Mouse (Mus musculus) CH12.LX (cell line): ENCODE data around the gene Pax5. TPM values are rescaled to one million over a fixed set of nuclear protein-coding genes. Genes with fewer than 3 reads are reported as not detected.

Experiments
- DNase-seq: peaks from one replicate; pipeline ENCODE4 v3.0.0-alpha.2; 2013; ENCODE audit errors: extremely low read depth
- H3K27ac ChIP-seq: 2 replicates; pipeline ENCODE4 v1.5.1; 2012; ENCODE audit warnings: low read depth, mild to moderate bottlenecking, control low read depth, moderate library complexity; ENCODE audit not compliant: insufficient read depth
- H3K27me3 ChIP-seq: replicated peaks from 2 replicates; pipeline ENCODE3; 2012; ENCODE audit warnings: inconsistent platforms
- H3K36me3 ChIP-seq, 2 experiments: replicated peaks in 1 of 2; 2 replicates each; pipeline versions ENCODE3 to v1.6.1; 2012; ENCODE audit warnings: inconsistent platforms in 1 of 2, low read length in 1 of 2, mild to moderate bottlenecking in 1 of 2, mixed read lengths in 1 of 2, moderate library complexity in 1 of 2; ENCODE audit not compliant: control insufficient read depth in 1 of 2, insufficient read depth in 1 of 2
- H3K4me1 ChIP-seq, 2 experiments: 2 replicates each; pipeline ENCODE4 v1.6.1; 2012; ENCODE audit warnings: inconsistent platforms in 1 of 2, moderate library complexity in 1 of 2; ENCODE audit not compliant: insufficient read depth in 2 of 2, control insufficient read depth in 1 of 2
- H3K4me2 ChIP-seq: 2 replicates; pipeline ENCODE4 v1.6.1; 2012; ENCODE audit warnings: low read depth, mild to moderate bottlenecking, control low read depth; ENCODE audit not compliant: poor library complexity, insufficient read depth, severe bottlenecking
- H3K4me3 ChIP-seq, 3 experiments: fragments of 150-350 bp in 1 of 3; sonication (generic) in 1 of 3; replicated peaks in 1 of 3; 2 replicates each; pipeline versions ENCODE3 to v1.5.1; 2011 to 2012; ENCODE audit warnings: low read depth in 2 of 3, low read length in 2 of 3, mild to moderate bottlenecking in 2 of 3, moderate library complexity in 2 of 3, control low read depth in 1 of 3, improper control_type of control experiment in 1 of 3, inconsistent platforms in 1 of 3, mixed read lengths in 1 of 3; ENCODE audit not compliant: poor library complexity in 1 of 3
- H3K79me2 ChIP-seq: replicated peaks from 2 replicates; pipeline ENCODE4 v1.6.1; 2012; ENCODE audit warnings: mild to moderate bottlenecking, moderate library complexity; ENCODE audit not compliant: control insufficient read depth, poor library complexity, insufficient read depth, severe bottlenecking; ENCODE audit errors: extremely low read depth
- H3K9ac ChIP-seq: 2 replicates; pipeline ENCODE4 v1.6.1; 2012; ENCODE audit warnings: low read depth, mild to moderate bottlenecking, control low read depth, moderate library complexity; ENCODE audit not compliant: insufficient read depth
- H3K9me3 ChIP-seq: replicated peaks from 2 replicates; pipeline ENCODE3; 2012; ENCODE audit warnings: low read length, inconsistent platforms, mixed read lengths
- BHLHE40 ChIP-seq: IDR thresholded peaks from 2 replicates; pipeline ENCODE4 v1.6.1; 2011; ENCODE audit warnings: mild to moderate bottlenecking, low read depth, low read length, improper control_type of control experiment
- CHD1 ChIP-seq: IDR thresholded peaks from 2 replicates; pipeline ENCODE4 v1.6.1; 2012; ENCODE audit warnings: low read depth, low read length, improper control_type of control experiment, inconsistent platforms
- CHD2 ChIP-seq: IDR thresholded peaks from 2 replicates; pipeline ENCODE4 v1.6.1; 2011; ENCODE audit warnings: low read length, improper control_type of control experiment
- CTCF ChIP-seq, 2 experiments: IDR thresholded peaks in 1 of 2; conservative IDR thresholded peaks in 1 of 2; 2 replicates each; pipeline ENCODE4 v1.5.1; 2011 to 2012; ENCODE audit warnings: low read depth in 2 of 2, low read length in 2 of 2, improper control_type of control experiment in 1 of 2, inconsistent platforms in 1 of 2, mild to moderate bottlenecking in 1 of 2, moderate library complexity in 1 of 2
- ELF1 ChIP-seq: IDR thresholded peaks from 2 replicates; pipeline ENCODE4 v1.6.1; 2014; ENCODE audit warnings: low read depth, mild to moderate bottlenecking, inconsistent platforms, low read length, improper control_type of control experiment
- EP300 ChIP-seq: IDR thresholded peaks from 2 replicates; pipeline ENCODE4 v1.6.1; 2011; ENCODE audit warnings: low read length, improper control_type of control experiment
- ETS1 ChIP-seq: conservative IDR thresholded peaks from 2 replicates; pipeline ENCODE4 v1.6.1; 2012; ENCODE audit warnings: low read depth, mild to moderate bottlenecking, inconsistent platforms, low read length, improper control_type of control experiment, moderate library complexity
- GABPA ChIP-seq: IDR thresholded peaks from 2 replicates; pipeline ENCODE4 v1.6.1; 2012; ENCODE audit warnings: low read depth, low read length, improper control_type of control experiment, inconsistent platforms; ENCODE audit not compliant: insufficient replicate concordance
- HCFC1 ChIP-seq: IDR thresholded peaks from 2 replicates; pipeline ENCODE4 v1.6.1; 2012; ENCODE audit warnings: low read depth, mild to moderate bottlenecking, inconsistent platforms, low read length, improper control_type of control experiment
- IRF4 ChIP-seq: IDR thresholded peaks from 2 replicates; pipeline ENCODE4 v1.6.1; 2014; ENCODE audit warnings: low read depth, mild to moderate bottlenecking, inconsistent platforms, low read length, improper control_type of control experiment
- JUN ChIP-seq: IDR thresholded peaks from 2 replicates; pipeline ENCODE4 v1.6.1; 2011; ENCODE audit warnings: low read depth, mild to moderate bottlenecking, low read length, improper control_type of control experiment, moderate library complexity; ENCODE audit not compliant: insufficient read depth
- JUND ChIP-seq: conservative IDR thresholded peaks from 2 replicates; pipeline ENCODE4 v1.6.1; 2011; ENCODE audit warnings: low read depth, low read length, improper control_type of control experiment
- KAT2A ChIP-seq: IDR thresholded peaks from 2 replicates; pipeline ENCODE4 v1.6.1; 2012; ENCODE audit warnings: low read length, improper control_type of control experiment, inconsistent platforms; ENCODE audit not compliant: insufficient replicate concordance
- MAFK ChIP-seq: IDR thresholded peaks from 2 replicates; pipeline ENCODE4 v1.6.1; 2011; ENCODE audit warnings: low read length, improper control_type of control experiment; ENCODE audit not compliant: insufficient replicate concordance
- MAX ChIP-seq: IDR thresholded peaks from 2 replicates; pipeline ENCODE4 v1.6.1; 2011; ENCODE audit warnings: low read length, improper control_type of control experiment
- MAZ ChIP-seq: IDR thresholded peaks from 2 replicates; pipeline ENCODE4 v1.6.1; 2012; ENCODE audit warnings: low read depth, mild to moderate bottlenecking, inconsistent platforms, low read length, improper control_type of control experiment, moderate library complexity
- MEF2A ChIP-seq: IDR thresholded peaks from 2 replicates; pipeline ENCODE4 v1.6.1; 2014; ENCODE audit warnings: low read depth, mild to moderate bottlenecking, inconsistent platforms, low read length, improper control_type of control experiment, borderline replicate concordance
- MXI1 ChIP-seq: IDR thresholded peaks from 2 replicates; pipeline ENCODE4 v1.6.1; 2011; ENCODE audit warnings: mild to moderate bottlenecking, low read depth, low read length, improper control_type of control experiment
- MYC ChIP-seq: IDR thresholded peaks from 2 replicates; pipeline ENCODE4 v1.6.1; 2011; ENCODE audit warnings: low read depth, mild to moderate bottlenecking, improper control_type of control experiment, low read length
- NELFE ChIP-seq: IDR thresholded peaks from 2 replicates; pipeline ENCODE4 v1.6.1; 2011; ENCODE audit warnings: low read depth, low read length, improper control_type of control experiment
- NRF1 ChIP-seq: IDR thresholded peaks from 2 replicates; pipeline ENCODE4 v1.6.1; 2014; ENCODE audit warnings: low read depth, mild to moderate bottlenecking, inconsistent platforms, low read length, improper control_type of control experiment, moderate library complexity
- PAX5 ChIP-seq: IDR thresholded peaks from 2 replicates; pipeline ENCODE4 v1.6.1; 2012; ENCODE audit warnings: low read length, inconsistent platforms, mixed read lengths
- POLR2A ChIP-seq: IDR thresholded peaks from 2 replicates; pipeline ENCODE4 v1.6.1; 2011; ENCODE audit warnings: low read depth, mild to moderate bottlenecking, improper control_type of control experiment, low read length
- POLR2AphosphoS2 ChIP-seq: IDR thresholded peaks from 2 replicates; pipeline ENCODE4 v1.6.1; 2011; ENCODE audit warnings: low read depth, low read length, improper control_type of control experiment
- RAD21 ChIP-seq: IDR thresholded peaks from 2 replicates; pipeline ENCODE4 v1.6.1; 2011; ENCODE audit warnings: low read depth, mild to moderate bottlenecking, low read length, improper control_type of control experiment, moderate library complexity
- RCOR1 ChIP-seq: conservative IDR thresholded peaks from 2 replicates; pipeline ENCODE4 v1.6.1; 2012; ENCODE audit warnings: low read depth, mild to moderate bottlenecking, inconsistent platforms, low read length, improper control_type of control experiment
- SIN3A ChIP-seq: IDR thresholded peaks from 2 replicates; pipeline ENCODE4 v1.6.1; 2012; ENCODE audit warnings: low read length, improper control_type of control experiment, inconsistent platforms
- SMC3 ChIP-seq: IDR thresholded peaks from 2 replicates; pipeline ENCODE4 v1.6.1; 2011; ENCODE audit warnings: low read depth, low read length, improper control_type of control experiment
- TBP ChIP-seq: conservative IDR thresholded peaks from 2 replicates; pipeline ENCODE4 v1.6.1; 2011; ENCODE audit warnings: low read depth, low read length, improper control_type of control experiment
- TCF12 ChIP-seq: IDR thresholded peaks from 2 replicates; pipeline ENCODE4 v1.6.1; 2014; ENCODE audit warnings: low read depth, mild to moderate bottlenecking, inconsistent platforms, low read length, improper control_type of control experiment
- UBTF ChIP-seq: IDR thresholded peaks from 2 replicates; pipeline ENCODE4 v1.6.1; 2012; ENCODE audit warnings: low read depth, mild to moderate bottlenecking, inconsistent platforms, low read length, improper control_type of control experiment, moderate library complexity
- USF1 ChIP-seq: IDR thresholded peaks from 2 replicates; pipeline ENCODE4 v1.6.1; 2014; ENCODE audit warnings: low read depth, mild to moderate bottlenecking, inconsistent platforms, low read length, improper control_type of control experiment
- USF2 ChIP-seq: conservative IDR thresholded peaks from 2 replicates; pipeline ENCODE4 v1.6.1; 2011; ENCODE audit warnings: low read depth, low read length, improper control_type of control experiment
- ZC3H11A ChIP-seq: IDR thresholded peaks from 2 replicates; pipeline ENCODE4 v1.6.1; 2012; ENCODE audit warnings: low read depth, mild to moderate bottlenecking, inconsistent platforms, low read length, improper control_type of control experiment
- ZKSCAN1 ChIP-seq: IDR thresholded peaks from 2 replicates; pipeline ENCODE4 v1.6.1; 2012; ENCODE audit warnings: low read depth, inconsistent platforms, low read length, improper control_type of control experiment, borderline replicate concordance
- ZMIZ1 ChIP-seq: IDR thresholded peaks from 2 replicates; pipeline ENCODE4 v1.6.1; 2012; ENCODE audit warnings: low read depth, mild to moderate bottlenecking, inconsistent platforms, low read length, improper control_type of control experiment
- ZNF384 ChIP-seq: IDR thresholded peaks from 2 replicates; pipeline ENCODE4 v1.6.1; 2012; ENCODE audit warnings: low read depth, low read length, improper control_type of control experiment, inconsistent platforms
- dilution Hi-C: fragments of 300-500 bp; cut with MboI; formaldehyde crosslinking; loops from 2 replicates; pipeline ENCODE4 v1.14.3; 2020; ENCODE audit warnings: low sequenced_read_pairs; ENCODE audit not compliant: extremely low pct_unique_long_range_greater_than_20kb, extremely low pct_ligation_motif_present
- in situ Hi-C: fragments of 300-500 bp; cut with MboI; formaldehyde crosslinking; loops from 3 replicates; pipeline ENCODE4 v1.14.3; 2019; ENCODE audit warnings: low sequenced_read_pairs, low pct_ligation_motif_present, low pct_unique_long_range_greater_than_20kb, mixed read lengths
- polyA plus RNA-seq: library from polyadenylated mRNA; unstranded; fragments of >175 nt; gene quantifications from 2 replicates; pipeline ENCODE4 v1.2.1, GENCODE M21; 2012; ENCODE audit warnings: low read depth; ENCODE audit not compliant: insufficient read length
- total RNA-seq, 2 experiments: library from RNA; depleted of rRNA; stranded (reverse); fragments of 300-350 nt in 1 of 2; fragments of >200 nt in 1 of 2; gene quantifications; 2 replicates each; pipeline ENCODE4 v1.2.3; 2012 to 2014

The Pax5 gene
- total RNA-seq (2012; rRNA removed) (19.3 and 21.8 TPM in 2 replicates), total RNA-seq (2014; rRNA removed) (12.7 and 13.5 TPM in 2 replicates), polyA plus RNA-seq (47.4 and 57.4 TPM in 2 replicates)

DNA sequence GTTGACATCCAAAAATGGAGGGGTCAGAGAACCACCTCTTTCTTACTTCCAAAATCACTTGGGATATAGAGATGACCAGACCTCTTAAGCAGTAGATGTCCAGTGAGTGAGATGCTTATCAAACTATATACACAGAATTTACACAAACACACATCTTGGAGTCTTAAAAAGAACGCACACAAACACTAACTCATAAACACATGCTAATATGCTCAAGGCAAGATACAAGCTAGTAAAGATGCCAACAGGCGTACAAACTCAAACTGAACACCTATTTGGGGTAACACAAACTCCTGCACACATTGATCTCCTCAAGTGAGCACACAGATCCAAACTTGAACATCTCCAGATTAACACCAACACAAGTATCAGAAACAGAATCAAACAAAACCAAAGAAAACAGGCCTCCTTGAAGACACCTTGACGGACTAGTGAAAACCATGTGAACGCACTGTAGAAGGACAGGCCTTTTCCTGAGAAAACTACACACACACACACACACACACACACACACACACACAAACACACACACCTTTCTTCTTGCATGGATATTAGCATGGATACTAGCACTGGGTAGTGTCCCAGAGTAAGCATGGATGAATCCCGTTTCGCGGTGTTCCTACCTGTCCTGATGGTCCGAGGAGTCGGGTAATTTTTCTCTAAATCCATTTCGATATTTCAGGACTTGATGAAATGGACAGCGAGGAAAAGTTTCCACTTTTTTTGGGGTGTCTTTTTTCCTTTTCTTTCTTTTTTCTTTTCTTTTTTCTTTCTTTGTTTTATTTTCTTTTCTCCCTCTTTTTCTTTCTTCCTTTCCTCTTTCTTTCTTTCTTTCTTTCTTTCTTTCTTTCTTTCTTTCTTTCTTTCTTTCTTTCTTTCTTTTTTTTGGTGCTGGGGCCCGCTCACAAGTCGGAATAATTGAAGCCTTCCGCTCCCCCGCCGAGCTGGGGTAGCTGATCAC lies at the start of gene Pax5:
Pax5 (minus strand) TSS at position 748 of the 961 bp plus-strand sequence.
- dilution Hi-C loops (no loop called here), in situ Hi-C loops (no loop called here)
- Histone ChIP-seq H3K9ac (peak within 1 kb of the TSS; percentile 90), H3K79me2 (peaks cover 50% of the 10 kb centered on the region), H3K36me3 (peaks cover 0 to 8% of the 10 kb centered on the region in 2 experiments), H3K4me1 (peaks cover 5 to 7% of the 10 kb centered on the region in 2 experiments; a peak in 3 of 4 replicates), H3K27ac (peak within 1 kb of the TSS; percentile 90), H3K9me3 (peaks cover 25% of the 10 kb centered on the region), H3K4me2 (peak within 1 kb of the TSS; percentile 95), H3K4me3 (peak within 1 kb of the TSS; percentile 58 to 93 (median 66)), H3K27me3 (no peaks in the 10 kb centered on the region)
- DNase-seq = no peak
- TF ChIP-seq JUN = no peak
- TF ChIP-seq TCF12 = no peak
- no peak for TF ChIP-seq BHLHE40
- no peak for TF ChIP-seq ETS1
- no peak for TF ChIP-seq ELF1
- TF ChIP-seq KAT2A = no peak
- no peak for TF ChIP-seq POLR2A
- TF ChIP-seq USF2 = no peak
- 0 out of 2 replicates have a peak, but pooled peaks have one; percentile 4 for TF ChIP-seq TBP
- TF ChIP-seq IRF4 = no peak; the same call in 1 of the 2 replicates
- no peak for TF ChIP-seq PAX5
- no peak for TF ChIP-seq CHD2
- TF ChIP-seq GABPA = no peak
- TF ChIP-seq RAD21 = no peak
- no peak for TF ChIP-seq ZMIZ1
- no peak for TF ChIP-seq UBTF
- TF ChIP-seq MAFK = no peak
- TF ChIP-seq RCOR1 = no peak
- no peak for TF ChIP-seq MAZ
- TF ChIP-seq POLR2AphosphoS2 = 0 out of 2 replicates have a peak, but pooled peaks have one; percentile 19
- TF ChIP-seq CTCF (conservative IDR thresholded peaks at IDR 0.05 in 1 of 2, IDR thresholded peaks at IDR 0.05 in 1 of 2; ENCODE audit: low read depth in 2 of 2, low read length in 2 of 2) = no peak
- TF ChIP-seq SMC3 = no peak
- TF ChIP-seq HCFC1 = 0 out of 2 replicates have a peak, but pooled peaks have one; percentile 24
- no peak for TF ChIP-seq JUND
- TF ChIP-seq ZNF384 = peak; percentile 66
- TF ChIP-seq USF1 = no peak
- no peak for TF ChIP-seq NELFE
- no peak for TF ChIP-seq ZC3H11A
- TF ChIP-seq SIN3A = peak; percentile 72
- no peak for TF ChIP-seq NRF1
- peak; percentile 55; the same call in 1 of the 2 replicates for TF ChIP-seq MYC
- TF ChIP-seq MEF2A = 0 out of 2 replicates have a peak, but pooled peaks have one; percentile 13
- no peak for TF ChIP-seq ZKSCAN1
- peak; percentile 95 for TF ChIP-seq CHD1
- TF ChIP-seq EP300 = no peak
- TF ChIP-seq MAX = peak; percentile 49; the same call in 1 of the 2 replicates
- TF ChIP-seq MXI1 = peak; percentile 63
